Mouse (Mus musculus) liver, embryonic 16.5 days (tissue): ENCODE results near the gene Gm13277. TPM values are rescaled to one million over a fixed set of nuclear protein-coding genes. Genes with fewer than 3 reads are reported as not detected.
"Not testable (repeated sequence)": the region's sequence is repeated elsewhere in the genome, so short reads cannot be mapped to it uniquely, and the experiment has no call there.

Source experiments
- ATAC-seq: fragments of 200-750 bp; cut with Nextera tagmentation; 2 replicates; pipeline ENCODE4 v1.8.0; 2017; ENCODE audit warnings: low read depth, mild to moderate bottlenecking, moderate number of reproducible peaks, moderate library complexity
- H3K27ac ChIP-seq: fragments of 300-500 bp; sonication (generic); 2 replicates; pipeline ENCODE4 v1.5.1; 2014; ENCODE audit warnings: mild to moderate bottlenecking, low read length
- H3K27me3 ChIP-seq: fragments of 300-500 bp; sonication (generic); 2 replicates; pipeline ENCODE4 v1.6.1; 2014; ENCODE audit warnings: low read depth, low read length, mixed read lengths; ENCODE audit not compliant: control insufficient read depth, insufficient read depth
- H3K36me3 ChIP-seq: fragments of 300-500 bp; sonication (generic); 2 replicates; pipeline ENCODE4 v1.6.1; 2014; ENCODE audit warnings: mild to moderate bottlenecking; ENCODE audit not compliant: control insufficient read depth, insufficient read depth
- H3K4me1 ChIP-seq: fragments of 300-500 bp; sonication (generic); 2 replicates; pipeline ENCODE4 v1.6.1; 2014; ENCODE audit warnings: low read depth, low read length, mixed read lengths; ENCODE audit not compliant: control insufficient read depth
- H3K4me2 ChIP-seq: fragments of 300-500 bp; sonication (generic); 2 replicates; pipeline ENCODE4 v1.6.1; 2014; ENCODE audit warnings: low read depth, low read length, mixed read lengths
- H3K4me3 ChIP-seq: fragments of 300-500 bp; sonication (generic); 2 replicates; pipeline ENCODE4 v1.5.1; 2014; ENCODE audit warnings: low read depth, mild to moderate bottlenecking, low read length
- H3K9ac ChIP-seq: fragments of 300-500 bp; sonication (generic); 2 replicates; pipeline ENCODE4 v1.6.1; 2014; ENCODE audit warnings: low read depth, low read length
- H3K9me3 ChIP-seq: fragments of 300-500 bp; sonication (generic); replicated peaks from 2 replicates; pipeline ENCODE4 v1.6.1; 2016; ENCODE audit warnings: low read length; ENCODE audit not compliant: control insufficient read depth
- WGBS: fragments of 180-500 bp; shearing (Covaris S2); extraction: QIAGEN DNeasy Blood & Tissue Kit; methylation state at CpG from one replicate; pipeline ENCODE4 v1.1.7; 2014; ENCODE audit not compliant: insufficient replicate concordance; 5-methylcytosine and 5-hydroxymethylcytosine counted together
- polyA plus RNA-seq: library from polyadenylated mRNA; unstranded; fragments of >200 nt; fragmentation: Nextera tagmentation; extraction: Ambion mirVana; gene quantifications from 2 replicates; pipeline ENCODE4 v1.2.1, GENCODE M21; 2015

The Gm13277 gene
- polyA plus RNA-seq, 1 experiment from 2014 or later: not detected

DNA sequence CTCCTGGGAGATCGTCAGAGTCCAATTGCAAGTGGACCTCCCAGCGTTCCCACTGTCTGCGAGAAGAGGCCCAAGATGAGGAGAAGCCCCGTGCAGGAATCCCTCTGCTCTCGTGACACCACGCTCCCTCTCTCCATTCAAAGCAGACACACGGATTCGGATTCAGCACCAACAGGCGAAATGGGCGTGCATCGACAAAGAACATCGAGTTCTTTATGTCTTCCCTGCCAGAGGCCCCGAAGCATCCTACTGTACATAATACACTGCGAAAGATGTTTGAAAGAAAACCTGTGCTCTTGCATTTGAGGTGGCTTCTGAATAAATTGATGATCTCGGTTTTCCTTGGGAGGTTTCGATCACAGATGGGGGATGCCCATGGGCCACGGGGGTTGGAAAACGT lies 8.1 kb upstream of the Gm13277 start:
- not testable (repeated sequence) for H3K4me2 ChIP-seq, H3K27ac ChIP-seq, H3K36me3 ChIP-seq, ATAC-seq, H3K9ac ChIP-seq, H3K27me3 ChIP-seq, H3K4me3 ChIP-seq, H3K4me1 ChIP-seq, H3K9me3 ChIP-seq
- WGBS: 50% methylated on average over 13 of the region's 18 CpGs

DNA sequence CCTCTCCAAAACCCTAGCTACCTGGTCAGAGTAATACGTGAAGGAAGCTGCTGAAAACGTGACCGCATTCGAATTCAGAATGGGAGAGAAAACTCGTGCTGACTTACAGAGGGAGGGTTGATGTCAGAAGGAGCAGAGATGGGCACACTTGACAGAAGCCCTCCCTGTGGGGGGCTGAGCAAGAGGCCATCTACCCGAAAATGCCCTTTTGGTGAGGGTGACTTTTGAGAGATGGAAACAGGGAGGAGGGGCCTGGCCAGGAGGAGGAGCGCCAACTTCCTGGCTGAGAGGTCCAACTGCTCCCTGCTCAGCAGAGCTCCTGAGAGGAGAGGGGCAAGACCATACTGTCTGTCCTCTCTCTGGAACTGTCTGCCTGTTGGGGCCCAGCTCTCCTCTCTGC lies 6.6 kb upstream of the Gm13277 start, which contains the start of gene Ifnz:
TSS of gene Ifnz (plus strand) at position 301 of the 400 bp plus-strand sequence.
- not testable (repeated sequence) for H3K27ac ChIP-seq, ATAC-seq, H3K4me3 ChIP-seq, H3K4me1 ChIP-seq, H3K27me3 ChIP-seq, H3K9me3 ChIP-seq, H3K9ac ChIP-seq, H3K36me3 ChIP-seq
- peak within 1 kb of the TSS; percentile 41; the same call in 1 of the 2 replicates for H3K4me2 ChIP-seq
- 8% methylated on average over 4 of the region's 7 CpGs for WGBS

DNA sequence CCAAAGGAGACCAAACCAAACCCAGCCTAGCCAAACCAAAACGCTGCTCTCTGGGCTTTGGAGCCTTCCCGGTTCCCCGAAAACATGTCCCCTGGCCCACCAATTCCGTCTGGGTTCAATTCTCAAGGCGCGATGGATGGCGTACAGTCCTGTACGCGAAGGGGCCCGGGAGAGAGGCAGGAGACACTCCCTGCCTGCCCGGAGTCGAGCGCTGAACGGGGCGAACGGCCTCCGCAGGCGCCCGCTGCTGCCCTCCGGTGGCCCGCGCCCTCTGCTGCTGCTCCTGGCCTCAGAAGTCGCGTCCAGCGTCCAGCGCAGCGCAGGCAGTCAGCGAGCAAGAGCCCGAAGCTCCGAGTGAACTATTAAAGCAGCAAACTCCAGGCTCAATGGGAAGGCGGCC lies 6.1 kb upstream of the Gm13277 start:
- not testable (repeated sequence) for H3K4me1 ChIP-seq, H3K36me3 ChIP-seq, H3K9me3 ChIP-seq, ATAC-seq, H3K9ac ChIP-seq, H3K27me3 ChIP-seq, H3K27ac ChIP-seq, H3K4me3 ChIP-seq
- peak overlapping the region; percentile 41; the same call in 1 of the 2 replicates for H3K4me2 ChIP-seq
- 0% methylated on average over 9 of the region's 31 CpGs for WGBS

DNA sequence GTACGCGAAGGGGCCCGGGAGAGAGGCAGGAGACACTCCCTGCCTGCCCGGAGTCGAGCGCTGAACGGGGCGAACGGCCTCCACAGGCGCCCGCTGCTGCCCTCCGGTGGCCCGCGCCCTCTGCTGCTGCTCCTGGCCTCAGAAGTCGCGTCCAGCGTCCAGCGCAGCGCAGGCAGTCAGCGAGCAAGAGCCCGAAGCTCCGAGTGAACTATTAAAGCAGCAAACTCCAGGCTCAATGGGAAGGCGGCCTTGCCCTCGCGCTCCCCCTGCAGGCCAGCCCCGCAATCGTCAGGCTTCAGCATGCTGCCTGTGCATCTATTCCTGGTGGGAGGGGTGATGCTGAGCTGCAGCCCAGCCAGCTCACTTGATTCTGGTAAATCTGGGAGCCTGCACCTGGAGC lies 3.0 kb upstream of the Gm13277 start, which contains the start of gene Gm13276:
TSS of gene Gm13276 (plus strand) at position 301 of the 400 bp plus-strand sequence.
- not testable (repeated sequence) for H3K36me3 ChIP-seq, H3K4me3 ChIP-seq, H3K9ac ChIP-seq, H3K9me3 ChIP-seq, ATAC-seq, H3K4me2 ChIP-seq, H3K27me3 ChIP-seq, H3K4me1 ChIP-seq, H3K27ac ChIP-seq
- WGBS: no CpG with 5 or more reads among the region's 27 CpGs

DNA sequence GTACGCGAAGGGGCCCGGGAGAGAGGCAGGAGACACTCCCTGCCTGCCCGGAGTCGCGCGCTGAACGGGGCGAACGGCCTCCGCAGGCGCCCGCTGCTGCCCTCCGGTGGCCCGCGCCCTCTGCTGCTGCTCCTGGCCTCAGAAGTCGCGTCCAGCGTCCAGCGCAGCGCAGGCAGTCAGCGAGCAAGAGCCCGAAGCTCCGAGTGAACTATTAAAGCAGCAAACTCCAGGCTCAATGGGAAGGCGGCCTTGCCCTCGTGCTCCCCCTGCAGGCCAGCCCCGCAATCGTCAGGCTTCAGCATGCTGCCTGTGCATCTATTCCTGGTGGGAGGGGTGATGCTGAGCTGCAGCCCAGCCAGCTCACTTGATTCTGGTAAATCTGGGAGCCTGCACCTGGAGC lies 2.8 kb downstream of the Gm13277 start, which contains the start of gene Gm13278:
TSS of gene Gm13278 (plus strand) at position 301 of the 400 bp plus-strand sequence.
- H3K27me3 ChIP-seq, H3K4me1 ChIP-seq, H3K4me2 ChIP-seq, H3K9me3 ChIP-seq, H3K36me3 ChIP-seq, H3K9ac ChIP-seq, ATAC-seq, H3K27ac ChIP-seq, H3K4me3 ChIP-seq: not testable (repeated sequence)
- no CpG with 5 or more reads among the region's 28 CpGs for WGBS

DNA sequence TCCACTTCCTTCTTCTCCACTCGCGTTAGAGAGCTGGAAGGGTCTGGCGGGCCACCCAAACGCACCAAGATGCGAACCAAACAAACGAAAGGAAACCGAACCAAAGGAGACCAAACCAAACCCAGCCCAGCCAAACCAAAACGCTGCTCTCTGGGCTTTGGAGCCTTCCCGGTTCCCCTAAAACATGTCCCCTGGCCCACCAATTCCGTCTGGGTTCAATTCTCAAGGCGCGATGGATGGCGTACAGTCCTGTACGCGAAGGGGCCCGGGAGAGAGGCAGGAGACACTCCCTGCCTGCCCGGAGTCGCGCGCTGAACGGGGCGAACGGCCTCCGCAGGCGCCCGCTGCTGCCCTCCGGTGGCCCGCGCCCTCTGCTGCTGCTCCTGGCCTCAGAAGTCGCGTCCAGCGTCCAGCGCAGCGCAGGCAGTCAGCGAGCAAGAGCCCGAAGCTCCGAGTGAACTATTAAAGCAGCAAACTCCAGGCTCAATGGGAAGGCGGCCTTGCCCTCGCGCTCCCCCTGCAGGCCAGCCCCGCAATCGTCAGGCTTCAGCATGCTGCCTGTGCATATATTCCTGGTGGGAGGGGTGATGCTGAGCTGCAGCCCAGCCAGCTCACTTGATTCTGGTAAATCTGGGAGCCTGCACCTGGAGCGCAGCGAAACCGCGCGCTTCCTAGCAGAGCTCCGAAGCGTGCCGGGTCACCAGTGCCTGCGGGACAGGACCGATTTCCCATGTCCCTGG lies 5.7 kb downstream of the Gm13277 start, which contains the start of gene Gm13275:
TSS of gene Gm13275 (plus strand) at position 552 of the 740 bp plus-strand sequence.
- H3K27ac ChIP-seq, H3K9ac ChIP-seq, H3K9me3 ChIP-seq, H3K4me3 ChIP-seq, H3K36me3 ChIP-seq, H3K27me3 ChIP-seq, ATAC-seq, H3K4me1 ChIP-seq, H3K4me2 ChIP-seq: not testable (repeated sequence)
- WGBS: 0% methylated on average over 9 of the region's 52 CpGs

DNA sequence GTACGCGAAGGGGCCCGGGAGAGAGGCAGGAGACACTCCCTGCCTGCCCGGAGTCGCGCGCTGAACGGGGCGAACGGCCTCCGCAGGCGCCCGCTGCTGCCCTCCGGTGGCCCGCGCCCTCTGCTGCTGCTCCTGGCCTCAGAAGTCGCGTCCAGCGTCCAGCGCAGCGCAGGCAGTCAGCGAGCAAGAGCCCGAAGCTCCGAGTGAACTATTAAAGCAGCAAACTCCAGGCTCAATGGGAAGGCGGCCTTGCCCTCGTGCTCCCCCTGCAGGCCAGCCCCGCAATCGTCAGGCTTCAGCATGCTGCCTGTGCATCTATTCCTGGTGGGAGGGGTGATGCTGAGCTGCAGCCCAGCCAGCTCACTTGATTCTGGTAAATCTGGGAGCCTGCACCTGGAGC lies 8.7 kb downstream of the Gm13277 start, which contains the start of gene Gm13279:
TSS of gene Gm13279 (plus strand) at position 301 of the 400 bp plus-strand sequence.
- ATAC-seq: not testable (repeated sequence)
- WGBS: no CpG with 5 or more reads among the region's 28 CpGs

DNA sequence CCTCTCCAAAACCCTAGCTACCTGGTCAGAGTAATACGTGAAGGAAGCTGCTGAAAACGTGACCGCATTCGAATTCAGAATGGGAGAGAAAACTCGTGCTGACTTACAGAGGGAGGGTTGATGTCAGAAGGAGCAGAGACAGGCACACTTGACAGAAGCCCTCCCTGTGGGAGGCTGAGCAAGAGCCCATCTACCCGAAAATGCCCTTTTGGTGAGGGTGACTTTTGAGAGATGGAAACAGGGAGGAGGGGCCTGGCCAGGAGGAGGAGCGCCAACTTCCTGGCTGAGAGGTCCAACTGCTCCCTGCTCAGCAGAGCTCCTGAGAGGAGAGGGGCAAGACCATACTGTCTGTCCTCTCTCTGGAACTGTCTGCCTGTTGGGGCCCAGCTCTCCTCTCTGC lies 10.9 kb downstream of the Gm13277 start, which contains the start of gene Gm13285:
TSS of gene Gm13285 (plus strand) at position 301 of the 400 bp plus-strand sequence.
- ATAC-seq, H3K36me3 ChIP-seq, H3K9me3 ChIP-seq, H3K4me2 ChIP-seq, H3K27me3 ChIP-seq, H3K4me3 ChIP-seq, H3K27ac ChIP-seq, H3K4me1 ChIP-seq, H3K9ac ChIP-seq: not testable (repeated sequence)
- 20% methylated on average over 1 of the region's 7 CpGs for WGBS

More for the DNA sequence above, 8.7 kb downstream of the Gm13277 start, which contains the start of gene Gm13279:
- H3K27ac ChIP-seq, H3K9ac ChIP-seq, H3K9me3 ChIP-seq, H3K27me3 ChIP-seq, H3K36me3 ChIP-seq, H3K4me3 ChIP-seq, H3K4me2 ChIP-seq, H3K4me1 ChIP-seq: not testable (repeated sequence)

DNA sequence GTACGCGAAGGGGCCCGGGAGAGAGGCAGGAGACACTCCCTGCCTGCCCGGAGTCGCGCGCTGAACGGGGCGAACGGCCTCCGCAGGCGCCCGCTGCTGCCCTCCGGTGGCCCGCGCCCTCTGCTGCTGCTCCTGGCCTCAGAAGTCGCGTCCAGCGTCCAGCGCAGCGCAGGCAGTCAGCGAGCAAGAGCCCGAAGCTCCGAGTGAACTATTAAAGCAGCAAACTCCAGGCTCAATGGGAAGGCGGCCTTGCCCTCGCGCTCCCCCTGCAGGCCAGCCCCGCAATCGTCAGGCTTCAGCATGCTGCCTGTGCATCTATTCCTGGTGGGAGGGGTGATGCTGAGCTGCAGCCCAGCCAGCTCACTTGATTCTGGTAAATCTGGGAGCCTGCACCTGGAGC lies 14.5 kb downstream of the Gm13277 start, which contains the start of gene Gm13287:
TSS of gene Gm13287 (plus strand) at position 301 of the 400 bp plus-strand sequence.
- H3K4me2 ChIP-seq: peak within 1 kb of the TSS; percentile 27; the same call in 1 of the 2 replicates
- not testable (repeated sequence) for H3K4me3 ChIP-seq, H3K27ac ChIP-seq, H3K9ac ChIP-seq, ATAC-seq, H3K27me3 ChIP-seq, H3K4me1 ChIP-seq, H3K36me3 ChIP-seq, H3K9me3 ChIP-seq
- WGBS: no CpG with 5 or more reads among the region's 29 CpGs
